Mouse (Mus musculus) intestine, embryonic 16.5 days (tissue): Measurements from ENCODE around the gene Dlx4. TPM values are rescaled to one million over a fixed set of nuclear protein-coding genes. Genes with fewer than 3 reads are reported as not detected.

Source experiments
- ATAC-seq: fragments of 200-750 bp; cut with Nextera tagmentation; 2 replicates; pipeline ENCODE4 v1.8.0; 2017; ENCODE audit warnings: moderate TSS enrichment, moderate library complexity
- H3K27ac ChIP-seq: fragments of 300-500 bp; sonication (generic); 2 replicates; pipeline ENCODE4 v1.5.1; 2014; ENCODE audit warnings: mild to moderate bottlenecking, low read length
- H3K27me3 ChIP-seq: fragments of 300-500 bp; sonication (generic); replicated peaks from 2 replicates; pipeline ENCODE4 v1.6.1; 2014; ENCODE audit warnings: low read length, control low read depth, mixed read lengths; ENCODE audit not compliant: control insufficient read depth, insufficient read depth
- H3K36me3 ChIP-seq: fragments of 300-500 bp; sonication (generic); 2 replicates; pipeline ENCODE4 v1.6.1; 2014; ENCODE audit warnings: low read length, control low read depth; ENCODE audit not compliant: control insufficient read depth, insufficient read depth
- H3K4me1 ChIP-seq: fragments of 300-500 bp; sonication (generic); 2 replicates; pipeline ENCODE4 v1.6.1; 2014; ENCODE audit warnings: low read length, control low read depth, mixed read lengths; ENCODE audit not compliant: control insufficient read depth, insufficient read depth
- H3K4me2 ChIP-seq: fragments of 300-500 bp; sonication (generic); 2 replicates; pipeline ENCODE4 v1.6.1; 2014; ENCODE audit warnings: low read depth, low read length, control low read depth
- H3K4me3 ChIP-seq: fragments of 300-500 bp; sonication (generic); 2 replicates; pipeline ENCODE4 v1.5.1; 2014; ENCODE audit warnings: mild to moderate bottlenecking, low read length
- H3K9ac ChIP-seq: fragments of 300-500 bp; sonication (generic); 2 replicates; pipeline ENCODE4 v1.6.1; 2014; ENCODE audit warnings: low read depth, low read length
- H3K9me3 ChIP-seq: fragments of 300-500 bp; sonication (generic); 2 replicates; pipeline ENCODE4 v1.6.1; 2016; ENCODE audit warnings: low read length, control low read depth; ENCODE audit not compliant: control insufficient read depth
- WGBS: fragments of 180-500 bp; shearing (Covaris S2); extraction: QIAGEN DNeasy Blood & Tissue Kit; methylation state at CpG from one replicate; pipeline ENCODE4 v1.1.7; 2014; 5-methylcytosine and 5-hydroxymethylcytosine counted together
- polyA plus RNA-seq: library from polyadenylated mRNA; unstranded; fragments of >200 nt; fragmentation: Nextera tagmentation; extraction: Ambion mirVana; gene quantifications from 2 replicates; pipeline ENCODE4 v1.2.1, GENCODE M21; 2015

Dlx4 gene
- 0.11 and 0.12 TPM in 2 replicates for polyA plus RNA-seq

DNA sequence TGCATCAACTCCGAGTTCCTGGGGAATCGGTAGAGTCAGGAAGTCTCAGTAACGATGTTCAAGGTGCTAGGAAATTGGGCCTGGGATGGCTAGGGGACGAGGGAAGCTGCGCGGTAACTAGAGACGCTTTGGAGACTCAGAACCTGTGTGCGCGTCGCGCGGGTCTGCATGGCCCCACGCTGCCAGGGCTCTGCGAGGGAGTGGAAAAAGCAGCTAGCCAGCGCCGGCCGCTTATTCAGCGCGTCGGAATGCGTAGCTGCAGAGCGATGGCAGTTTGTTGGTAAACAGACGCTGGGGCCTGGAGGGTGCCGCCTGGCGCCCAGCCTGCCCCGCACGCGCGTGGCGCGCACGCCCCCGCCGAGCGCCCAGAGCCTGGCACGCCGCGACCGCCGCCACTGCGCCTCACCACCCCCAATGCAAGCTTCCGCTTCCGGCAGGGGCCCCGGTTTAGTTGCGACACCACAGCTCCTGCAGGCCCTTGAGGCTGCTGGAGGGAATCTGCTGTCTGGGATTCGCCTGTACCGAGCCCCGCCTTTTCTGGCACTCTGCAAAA lies at the start of gene Dlx4:
Gene Dlx4, minus strand, starts transcription at position 413 of the 553 bp plus-strand sequence.
- peaks cover 87% of the 10 kb centered on the region for H3K27me3 ChIP-seq
- peak; percentile 83 for ATAC-seq
- no peaks in the 10 kb centered on the region for H3K36me3 ChIP-seq
- peak within 1 kb of the TSS; percentile 57 for H3K4me3 ChIP-seq
- no peak within 1 kb of the TSS for H3K27ac ChIP-seq
- peaks cover 18% of the 10 kb centered on the region for H3K4me1 ChIP-seq
- peak within 1 kb of the TSS; percentile 90 for H3K4me2 ChIP-seq
- H3K9ac ChIP-seq: peak within 1 kb of the TSS; percentile 63
- 0 out of 2 replicates have a peak, but pooled peaks cover 6% of the 10 kb centered on the region for H3K9me3 ChIP-seq
- WGBS: under 1% methylated on average over 48 of the region's 48 CpGs

DNA sequence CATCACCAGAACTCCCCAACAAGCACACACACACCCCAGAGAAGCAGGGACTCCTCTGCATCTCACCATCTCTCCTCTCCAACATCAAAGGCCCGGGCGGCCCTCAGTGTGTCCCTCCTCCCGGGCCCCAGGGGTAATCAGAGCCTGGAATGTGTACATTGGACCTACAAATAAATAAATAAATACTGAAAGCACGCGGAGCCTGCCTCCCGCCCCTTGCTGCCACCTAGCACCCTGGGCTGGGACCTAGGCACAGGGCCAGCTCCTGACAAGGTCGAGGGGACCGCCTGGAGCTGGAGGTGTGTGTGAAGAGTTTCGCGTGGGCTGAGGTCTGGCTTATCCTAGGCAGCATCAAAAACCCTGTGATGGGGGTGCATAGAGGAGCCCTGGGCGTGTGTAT lies 43.8 kb upstream of the Dlx4 start:
- no peaks in the 10 kb centered on the region for H3K9me3 ChIP-seq
- H3K27me3 ChIP-seq: 0 out of 2 replicates have a peak, but pooled peaks cover 6% of the 10 kb centered on the region
- peak; percentile 39; the same call in 1 of the 2 replicates for ATAC-seq
- no peak overlapping the region for H3K9ac ChIP-seq
- no peak overlapping the region for H3K27ac ChIP-seq
- no peak overlapping the region for H3K4me2 ChIP-seq
- 35% methylated on average over 11 of the region's 11 CpGs for WGBS
- H3K4me1 ChIP-seq: peaks cover 5% of the 10 kb centered on the region; the same call in 1 of the 2 replicates
- no peaks in the 10 kb centered on the region for H3K36me3 ChIP-seq
- H3K4me3 ChIP-seq: no peak overlapping the region

DNA sequence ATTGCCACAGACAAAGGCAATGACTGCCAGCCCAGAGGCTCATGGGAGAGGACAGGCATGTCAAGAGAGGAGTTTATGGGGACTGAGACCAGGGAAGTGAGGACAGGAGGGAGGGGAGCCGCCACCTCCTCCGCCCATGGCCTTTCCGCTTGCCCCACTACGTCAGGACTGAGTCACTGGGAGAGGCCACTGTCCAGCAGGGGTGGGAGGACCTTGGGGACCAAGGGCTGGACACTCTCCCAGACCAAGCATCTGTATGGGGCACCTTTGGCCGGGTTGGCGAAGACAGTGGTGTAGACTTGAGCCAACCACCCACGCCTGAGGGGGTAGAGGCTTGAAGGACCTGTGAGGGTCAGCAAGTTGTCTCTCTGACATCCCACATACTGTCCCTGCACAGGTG lies 40.8 kb upstream of the Dlx4 start:
- no peak overlapping the region for H3K4me3 ChIP-seq
- no peak overlapping the region for H3K4me2 ChIP-seq
- H3K27ac ChIP-seq: no peak overlapping the region
- no peaks in the 10 kb centered on the region for H3K9me3 ChIP-seq
- no peak for ATAC-seq
- whole genome bisulfite sequencing: 93% methylated on average over 7 of the region's 7 CpGs
- H3K9ac ChIP-seq: no peak overlapping the region
- H3K36me3 ChIP-seq: no peaks in the 10 kb centered on the region
- 0 out of 2 replicates have a peak, but pooled peaks cover 6% of the 10 kb centered on the region for H3K27me3 ChIP-seq
- peaks cover 5% of the 10 kb centered on the region; the same call in 1 of the 2 replicates for H3K4me1 ChIP-seq

DNA sequence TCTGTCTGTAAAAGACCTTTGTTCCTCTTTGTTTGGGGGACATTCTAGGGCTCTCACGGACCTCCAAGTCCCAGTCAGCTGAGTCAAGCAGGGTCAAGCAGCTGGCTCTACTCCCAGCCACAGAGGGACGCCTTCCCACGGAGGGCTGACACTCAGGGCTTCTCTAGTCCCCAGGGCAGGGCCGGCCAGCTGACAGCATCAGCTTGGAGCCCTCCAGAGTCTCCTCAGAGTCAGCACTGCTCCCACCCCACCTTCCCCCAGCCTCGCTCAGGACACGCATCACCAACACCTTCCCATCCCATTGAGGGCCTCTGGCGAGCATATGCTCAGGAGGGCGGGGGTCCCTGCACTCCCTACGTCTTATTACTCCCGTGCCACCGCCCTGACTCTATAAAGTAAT lies 39.6 kb upstream of the Dlx4 start:
- Histone ChIP-seq H3K36me3 (no peaks in the 10 kb centered on the region), H3K9ac (no peak overlapping the region), H3K27me3 (0 out of 2 replicates have a peak, but pooled peaks cover 6% of the 10 kb centered on the region), H3K9me3 (no peaks in the 10 kb centered on the region), H3K27ac (no peak overlapping the region), H3K4me2 (no peak overlapping the region), H3K4me3 (no peak overlapping the region), H3K4me1 (peaks cover 5% of the 10 kb centered on the region; the same call in 1 of the 2 replicates)
- ATAC-seq: 0 out of 2 replicates have a peak, but pooled peaks have one; percentile 38
- WGBS: 39% methylated on average over 11 of the region's 11 CpGs

DNA sequence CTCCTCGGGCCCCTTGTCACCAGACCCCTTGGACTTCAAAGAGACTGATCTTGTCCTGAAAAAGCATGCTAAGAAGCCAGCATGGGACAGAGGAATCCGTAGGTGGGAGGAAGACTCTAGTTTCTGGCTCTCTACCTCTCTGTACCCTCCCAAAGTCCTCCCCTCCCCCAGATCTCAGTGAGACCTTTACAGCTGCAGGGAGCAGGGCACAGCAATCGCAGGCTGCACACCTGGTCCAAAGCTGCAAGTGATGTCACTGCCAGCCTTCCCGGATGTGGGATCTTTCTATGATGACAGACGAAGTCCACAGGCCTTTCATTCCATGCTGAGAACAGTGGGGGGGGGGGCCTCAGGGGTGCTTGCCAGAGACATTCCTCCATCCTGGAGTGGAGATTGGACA lies 38.5 kb upstream of the Dlx4 start:
- peaks cover under 1% of the 10 kb centered on the region; the same call in 1 of the 2 replicates for H3K4me1 ChIP-seq

DNA sequence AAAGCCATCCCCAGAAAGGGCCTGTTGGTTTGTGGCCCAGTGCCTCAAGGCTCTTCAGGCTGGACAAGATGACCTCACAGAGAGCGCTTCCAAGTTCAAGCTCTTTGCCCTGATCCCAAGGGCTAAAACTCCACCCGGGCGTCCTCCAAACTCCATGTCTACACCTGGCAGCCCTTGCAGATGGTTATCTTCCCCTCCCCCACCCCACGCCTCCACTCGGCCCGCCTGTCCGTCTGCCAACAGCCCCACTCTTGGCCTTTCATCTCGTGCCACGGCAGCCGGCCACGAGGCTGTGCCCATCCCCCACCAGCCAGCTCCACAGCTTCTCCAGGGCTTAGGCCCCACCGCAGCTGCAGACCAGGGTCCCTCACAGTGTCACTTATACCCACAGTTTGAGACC lies 33.2 kb upstream of the Dlx4 start:
- H3K4me1 ChIP-seq: no peaks in the 10 kb centered on the region
- ATAC-seq: no peak
- H3K9me3 ChIP-seq: no peaks in the 10 kb centered on the region
- 64% methylated on average over 12 of the region's 12 CpGs for WGBS
- no peak overlapping the region for H3K27ac ChIP-seq
- no peak overlapping the region for H3K4me2 ChIP-seq
- no peaks in the 10 kb centered on the region for H3K27me3 ChIP-seq
- H3K9ac ChIP-seq: no peak overlapping the region
- H3K36me3 ChIP-seq: no peaks in the 10 kb centered on the region
- no peak overlapping the region for H3K4me3 ChIP-seq

More for the DNA sequence above, 38.5 kb upstream of the Dlx4 start:
- ATAC-seq: no peak
- Histone ChIP-seq H3K36me3 (no peaks in the 10 kb centered on the region), H3K4me3 (no peak overlapping the region), H3K27ac (no peak overlapping the region), H3K27me3 (0 out of 2 replicates have a peak, but pooled peaks cover 3% of the 10 kb centered on the region), H3K4me2 (no peak overlapping the region), H3K9me3 (no peaks in the 10 kb centered on the region), H3K9ac (no peak overlapping the region)
- 26% methylated on average over 5 of the region's 5 CpGs for WGBS

DNA sequence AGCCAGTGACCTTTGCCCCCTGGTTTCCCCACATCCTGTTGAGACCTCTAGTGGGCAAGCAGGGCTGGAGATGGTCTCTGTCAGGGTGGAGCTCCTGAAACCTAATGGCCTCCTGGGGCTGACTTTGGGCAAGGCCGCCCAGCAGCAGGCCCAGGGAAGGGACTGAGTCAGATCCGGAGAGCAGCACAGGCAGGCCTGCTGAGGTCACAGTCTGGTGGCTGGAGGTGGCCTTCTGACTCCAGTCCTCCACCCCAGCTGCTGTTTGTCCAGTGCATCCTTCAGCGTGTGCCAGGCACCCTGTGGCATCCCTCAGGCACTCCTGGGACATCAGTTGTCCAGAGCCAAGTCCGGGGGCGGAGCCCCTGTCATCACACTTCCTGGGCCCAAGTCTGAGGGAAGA lies 19.8 kb upstream of the Dlx4 start:
- 79% methylated on average over 5 of the region's 5 CpGs for WGBS
- Histone ChIP-seq H3K9ac (no peak overlapping the region), H3K27ac (no peak overlapping the region), H3K27me3 (no peaks in the 10 kb centered on the region), H3K9me3 (no peaks in the 10 kb centered on the region), H3K4me1 (no peaks in the 10 kb centered on the region), H3K4me2 (no peak overlapping the region), H3K4me3 (no peak overlapping the region), H3K36me3 (no peaks in the 10 kb centered on the region)
- ATAC-seq: no peak

DNA sequence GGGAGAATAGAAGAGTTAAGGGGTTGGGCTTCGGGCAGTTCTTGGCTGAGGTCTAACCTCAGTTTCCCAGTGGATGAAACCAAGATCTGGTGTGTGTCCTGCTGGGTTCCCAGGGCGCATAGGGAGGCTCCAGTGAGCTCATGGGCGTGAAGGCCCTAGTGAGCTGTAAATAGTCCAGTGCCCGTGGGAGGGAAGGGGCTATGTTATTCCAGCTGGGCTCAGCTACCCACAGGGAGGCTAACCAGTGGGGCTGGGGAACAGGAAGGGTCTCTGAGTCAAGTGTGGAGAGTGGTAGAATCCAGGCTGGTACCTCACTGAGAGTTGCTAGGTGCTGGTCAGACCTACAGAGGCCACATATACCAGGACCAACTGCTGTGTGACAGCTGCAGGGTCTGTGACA lies 15.6 kb upstream of the Dlx4 start:
- no peak for ATAC-seq
- no peaks in the 10 kb centered on the region for H3K36me3 ChIP-seq
- no peak overlapping the region for H3K4me3 ChIP-seq
- no peak overlapping the region for H3K9ac ChIP-seq
- H3K4me1 ChIP-seq: no peaks in the 10 kb centered on the region
- 71% methylated on average over 4 of the region's 4 CpGs for WGBS
- H3K4me2 ChIP-seq: no peak overlapping the region
- no peaks in the 10 kb centered on the region for H3K27me3 ChIP-seq
- no peaks in the 10 kb centered on the region for H3K9me3 ChIP-seq
- no peak overlapping the region for H3K27ac ChIP-seq

DNA sequence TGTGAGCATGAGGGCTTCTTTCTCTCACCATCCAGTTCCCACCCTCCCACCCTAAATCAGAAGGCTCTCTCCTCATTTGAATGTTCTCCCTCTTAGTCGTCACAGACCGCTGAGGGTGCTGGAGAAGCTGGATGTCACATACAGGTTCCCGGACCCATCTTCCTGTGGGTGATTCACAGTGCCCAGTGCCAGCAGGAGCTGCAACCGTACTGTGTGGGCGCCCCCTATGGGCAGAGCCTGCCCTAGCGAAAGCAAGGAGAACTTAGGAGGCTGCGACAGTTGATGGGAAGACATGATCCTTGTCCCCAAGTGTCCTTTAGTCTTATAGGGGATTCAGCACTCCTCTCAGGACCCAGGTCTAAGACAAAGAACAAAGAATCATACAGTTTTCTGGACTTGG lies 14.6 kb upstream of the Dlx4 start:
- no peak for ATAC-seq
- H3K4me1 ChIP-seq: no peaks in the 10 kb centered on the region
- 55% methylated on average over 7 of the region's 7 CpGs for WGBS

More for the DNA sequence above, 14.6 kb upstream of the Dlx4 start:
- Histone ChIP-seq H3K9me3 (no peaks in the 10 kb centered on the region), H3K36me3 (no peaks in the 10 kb centered on the region), H3K27me3 (no peaks in the 10 kb centered on the region), H3K4me3 (no peak overlapping the region), H3K4me2 (no peak overlapping the region), H3K27ac (no peak overlapping the region), H3K9ac (no peak overlapping the region)
